Mouse (Mus musculus) forebrain, embryonic 15.5 days (tissue): ENCODE measurements at regions not wholly inside any gene's neighbourhood (a gene's known extent, or its start where the extent isn't known, plus 50 kb on each side); places are given as distances from the start of the nearest gene placed in this dataset.
"Not testable (repeated sequence)": the region's sequence is repeated elsewhere in the genome, so short reads cannot be mapped to it uniquely, and the experiment has no call there.

Source experiments
- ATAC-seq: fragments of 200-750 bp; cut with Nextera tagmentation; replicated peaks from 2 replicates; pipeline ENCODE4 v1.8.0; 2017; ENCODE audit warnings: mild to moderate bottlenecking, moderate TSS enrichment, moderate library complexity
- H3K27ac ChIP-seq: fragments of 300-500 bp; sonication (generic); replicated peaks from 2 replicates; pipeline ENCODE4 v1.5.1; 2015; ENCODE audit warnings: mild to moderate bottlenecking, inconsistent platforms
- H3K27me3 ChIP-seq: fragments of 300-500 bp; sonication (generic); 2 replicates; pipeline ENCODE4 v1.6.1; 2015; ENCODE audit warnings: inconsistent platforms
- H3K36me3 ChIP-seq: fragments of 300-500 bp; sonication (generic); 2 replicates; pipeline ENCODE4 v1.6.1; 2015; ENCODE audit warnings: mild to moderate bottlenecking, inconsistent platforms
- H3K4me1 ChIP-seq: fragments of 300-500 bp; sonication (generic); 2 replicates; pipeline ENCODE4 v1.6.1; 2015; ENCODE audit warnings: inconsistent platforms
- H3K4me2 ChIP-seq: fragments of 300-500 bp; sonication (generic); replicated peaks from 2 replicates; pipeline ENCODE4 v1.6.1; 2015; ENCODE audit warnings: mild to moderate bottlenecking, inconsistent platforms
- H3K4me3 ChIP-seq: fragments of 300-500 bp; sonication (generic); 2 replicates; pipeline ENCODE4 v1.5.1; 2015; ENCODE audit warnings: mild to moderate bottlenecking, inconsistent platforms
- H3K9ac ChIP-seq: fragments of 300-500 bp; sonication (generic); replicated peaks from 2 replicates; pipeline ENCODE4 v1.6.1; 2015; ENCODE audit warnings: mild to moderate bottlenecking, inconsistent platforms
- H3K9me3 ChIP-seq: fragments of 300-500 bp; sonication (generic); 2 replicates; pipeline ENCODE4 v1.6.1; 2016; ENCODE audit warnings: inconsistent platforms
- WGBS: fragments of 180-500 bp; shearing (Covaris S2); methylation state at CpG from one replicate; pipeline ENCODE4 v1.1.7; 2015; ENCODE audit warnings: mixed read lengths; 5-methylcytosine and 5-hydroxymethylcytosine counted together

DNA sequence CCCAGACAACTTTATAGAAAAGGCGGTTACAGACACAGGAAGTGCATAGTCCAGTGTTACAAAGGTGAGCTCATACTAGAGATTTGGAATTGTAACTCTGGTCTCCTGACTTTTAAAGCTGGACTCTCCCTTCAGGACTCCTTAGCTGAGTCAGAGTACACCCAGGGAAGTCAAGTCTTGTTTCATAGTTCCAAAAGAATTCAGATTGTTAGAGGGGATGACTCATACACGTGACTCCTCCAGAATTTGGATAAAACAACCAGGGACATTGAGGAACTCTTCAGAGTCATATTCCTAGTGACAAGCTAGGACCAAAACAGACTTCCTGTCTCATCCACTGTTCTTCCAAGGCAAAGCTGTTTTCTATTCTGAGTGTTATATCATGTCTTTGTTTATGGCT, 132.8 kb upstream of the 1700056E22Rik start:
- H3K9ac ChIP-seq: no peak overlapping the region
- H3K9me3 ChIP-seq: no peaks in the 10 kb centered on the region
- H3K4me2 ChIP-seq: no peak overlapping the region
- 76% methylated on average over 2 of the region's 2 CpGs for WGBS
- no peak overlapping the region for H3K27ac ChIP-seq
- no peaks in the 10 kb centered on the region for H3K36me3 ChIP-seq
- ATAC-seq: no peak
- H3K27me3 ChIP-seq: no peaks in the 10 kb centered on the region
- H3K4me3 ChIP-seq: no peak overlapping the region
- 0 out of 2 replicates have a peak, but pooled peaks cover 3% of the 10 kb centered on the region for H3K4me1 ChIP-seq

DNA sequence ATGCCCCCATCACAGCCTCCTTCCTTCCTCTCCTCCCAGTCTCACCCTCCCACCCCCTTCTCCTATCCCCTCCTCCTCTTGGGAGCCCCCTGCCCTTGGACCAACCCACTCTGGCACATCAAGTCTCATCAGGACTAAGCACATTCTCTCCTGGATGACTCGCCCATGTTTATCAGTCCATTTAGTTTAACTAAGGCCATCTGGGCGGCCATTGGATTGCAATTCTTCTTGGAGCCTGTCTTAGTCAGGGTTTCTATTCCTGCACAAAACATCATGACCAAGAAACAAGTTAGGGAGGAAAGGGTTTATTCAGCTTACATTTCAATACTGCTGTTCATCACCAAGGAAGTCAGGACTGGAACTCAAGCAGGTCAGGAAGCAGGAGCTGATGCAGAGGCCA, 128.4 kb upstream of the 1700056E22Rik start:
- not testable (repeated sequence) for H3K4me2 ChIP-seq, H3K4me1 ChIP-seq, H3K27me3 ChIP-seq, H3K27ac ChIP-seq, ATAC-seq, H3K4me3 ChIP-seq, H3K9ac ChIP-seq, H3K9me3 ChIP-seq, H3K36me3 ChIP-seq
- 90% methylated on average over 2 of the region's 2 CpGs for WGBS

DNA sequence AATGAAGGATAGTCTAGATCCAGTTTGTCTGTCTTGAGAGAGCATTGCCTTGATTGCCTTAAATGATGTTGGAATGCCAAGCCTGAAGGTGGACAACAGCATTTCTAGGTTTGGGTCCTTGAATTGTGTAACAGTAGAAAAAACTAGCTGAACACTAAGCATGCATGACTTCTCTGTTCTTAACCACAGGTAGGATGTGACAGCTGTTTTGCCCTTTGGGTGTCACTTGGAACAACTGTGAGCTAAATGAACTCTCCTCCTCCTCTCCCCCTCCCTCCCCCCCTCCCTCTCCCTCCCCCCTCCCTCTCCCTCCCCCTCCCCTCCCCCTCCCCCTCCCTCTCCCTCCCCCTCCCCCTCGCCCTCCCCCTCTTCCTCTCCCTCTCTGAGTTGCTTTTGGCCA, 113.6 kb upstream of the 1700056E22Rik start:
- H3K27me3 ChIP-seq: no peaks in the 10 kb centered on the region
- no peak for ATAC-seq
- no peak overlapping the region for H3K4me2 ChIP-seq
- H3K9me3 ChIP-seq: no peaks in the 10 kb centered on the region
- no peaks in the 10 kb centered on the region for H3K36me3 ChIP-seq
- no peak overlapping the region for H3K27ac ChIP-seq
- WGBS: no CpG with 5 or more reads among the region's 1 CpGs
- no peak overlapping the region for H3K9ac ChIP-seq
- no peak overlapping the region for H3K4me3 ChIP-seq
- no peaks in the 10 kb centered on the region for H3K4me1 ChIP-seq

GRCm38 (mm10) chr1:184142974-184143373, 108.9 kb upstream of the 1700056E22Rik start:
- no peaks in the 10 kb centered on the region for H3K36me3 ChIP-seq
- ATAC-seq: no peak
- no peak overlapping the region for H3K9ac ChIP-seq
- H3K4me3 ChIP-seq: no peak overlapping the region
- no peak overlapping the region for H3K27ac ChIP-seq
- 46% methylated on average over 2 of the region's 2 CpGs for WGBS
- no peaks in the 10 kb centered on the region for H3K9me3 ChIP-seq
- no peaks in the 10 kb centered on the region for H3K4me1 ChIP-seq
- no peak overlapping the region for H3K4me2 ChIP-seq
- no peaks in the 10 kb centered on the region for H3K27me3 ChIP-seq

- Histone ChIP-seq H3K27ac (no peak overlapping the region), H3K4me3 (no peak overlapping the region), H3K4me2 (no peak overlapping the region), H3K36me3 (no peaks in the 10 kb centered on the region), H3K4me1 (no peaks in the 10 kb centered on the region), H3K9me3 (no peaks in the 10 kb centered on the region), H3K9ac (no peak overlapping the region), H3K27me3 (no peaks in the 10 kb centered on the region)
- ATAC-seq: no peak
- WGBS: 87% methylated on average over 5 of the region's 5 CpGs
These were observed 106.4 kb upstream of the 1700056E22Rik start for GRCm38 (mm10) chr1:184140486-184140885.

DNA sequence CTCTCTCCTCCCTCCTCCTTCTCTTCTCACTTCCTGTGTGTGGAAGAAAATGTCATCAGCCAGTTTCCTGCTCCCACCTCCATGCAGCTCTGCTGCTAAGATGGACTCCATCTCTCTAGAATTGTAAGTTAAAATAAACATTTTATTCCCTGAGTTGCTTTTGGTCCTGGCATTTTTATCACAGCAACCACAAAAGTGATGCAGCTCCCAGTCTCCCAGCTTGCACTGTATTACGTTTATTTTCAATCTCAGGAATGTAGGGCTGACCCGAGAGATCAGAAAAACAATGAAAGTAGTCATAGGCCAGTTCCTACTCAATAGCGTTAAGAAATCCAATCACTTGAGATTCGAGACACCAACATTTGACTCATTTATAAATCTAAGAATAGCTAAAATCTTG, 106.0 kb upstream of the 1700056E22Rik start:
- no peak overlapping the region for H3K9ac ChIP-seq
- no peaks in the 10 kb centered on the region for H3K27me3 ChIP-seq
- H3K36me3 ChIP-seq: no peaks in the 10 kb centered on the region
- H3K4me3 ChIP-seq: no peak overlapping the region
- WGBS: 83% methylated on average over 4 of the region's 4 CpGs
- no peak overlapping the region for H3K4me2 ChIP-seq
- H3K4me1 ChIP-seq: no peaks in the 10 kb centered on the region
- H3K9me3 ChIP-seq: no peaks in the 10 kb centered on the region
- no peak overlapping the region for H3K27ac ChIP-seq
- ATAC-seq: no peak

DNA sequence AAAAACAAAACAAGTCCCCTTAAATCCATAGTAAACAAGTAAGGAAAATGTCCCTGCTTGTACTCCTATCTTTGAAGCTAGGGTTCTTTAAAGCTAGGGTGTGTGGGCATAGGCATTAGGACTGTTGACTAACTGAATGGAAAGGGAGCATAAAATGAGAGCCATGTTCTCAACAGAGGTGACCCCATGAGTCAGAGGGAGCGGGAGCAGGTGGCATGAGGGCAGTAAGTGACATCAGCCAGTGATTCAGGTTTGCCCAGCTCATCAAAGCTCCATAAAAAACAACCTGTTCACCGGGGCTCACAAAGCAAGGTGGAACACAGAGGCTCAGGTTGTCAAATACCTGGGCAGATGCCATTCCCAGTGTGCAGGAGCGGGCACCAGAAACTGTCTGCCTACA, 104.6 kb upstream of the 1700056E22Rik start:
- no peaks in the 10 kb centered on the region for H3K27me3 ChIP-seq
- H3K36me3 ChIP-seq: no peaks in the 10 kb centered on the region
- no peaks in the 10 kb centered on the region for H3K9me3 ChIP-seq
- no peak overlapping the region for H3K9ac ChIP-seq
- no peak for ATAC-seq
- H3K27ac ChIP-seq: no peak overlapping the region
- H3K4me2 ChIP-seq: no peak overlapping the region
- H3K4me3 ChIP-seq: no peak overlapping the region
- WGBS: 88% methylated on average over 3 of the region's 3 CpGs
- H3K4me1 ChIP-seq: no peaks in the 10 kb centered on the region

GRCm38 (mm10) chr1:184130897-184131296, 96.8 kb upstream of the 1700056E22Rik start:
- Histone ChIP-seq H3K4me1 (no peaks in the 10 kb centered on the region), H3K27me3 (no peaks in the 10 kb centered on the region), H3K4me3 (no peak overlapping the region), H3K9ac (no peak overlapping the region), H3K27ac (no peak overlapping the region), H3K36me3 (no peaks in the 10 kb centered on the region), H3K4me2 (no peak overlapping the region), H3K9me3 (no peaks in the 10 kb centered on the region)
- ATAC-seq: no peak
- WGBS: 91% methylated on average over 4 of the region's 4 CpGs

- H3K9me3 ChIP-seq: no peaks in the 10 kb centered on the region
- H3K4me2 ChIP-seq: no peak overlapping the region
- no peak overlapping the region for H3K9ac ChIP-seq
- no peak overlapping the region for H3K4me3 ChIP-seq
- no peak overlapping the region for H3K27ac ChIP-seq
- no peaks in the 10 kb centered on the region for H3K4me1 ChIP-seq
- H3K27me3 ChIP-seq: no peaks in the 10 kb centered on the region
- no peak for ATAC-seq
- H3K36me3 ChIP-seq: no peaks in the 10 kb centered on the region
- WGBS: 72% methylated on average over 4 of the region's 4 CpGs
These were observed 93.2 kb upstream of the 1700056E22Rik start for GRCm38 (mm10) chr1:184127321-184127720.

- no peak for ATAC-seq
These were observed 92.8 kb upstream of the 1700056E22Rik start for GRCm38 (mm10) chr1:184126909-184127308.

More at GRCm38 (mm10) chr1:184126909-184127308, 92.8 kb upstream of the 1700056E22Rik start:
- Histone ChIP-seq H3K27me3 (no peaks in the 10 kb centered on the region), H3K36me3 (no peaks in the 10 kb centered on the region), H3K9me3 (no peaks in the 10 kb centered on the region), H3K27ac (no peak overlapping the region), H3K4me2 (no peak overlapping the region), H3K9ac (no peak overlapping the region), H3K4me1 (no peaks in the 10 kb centered on the region), H3K4me3 (no peak overlapping the region)
- WGBS: 91% methylated on average over 3 of the region's 3 CpGs
